Mouse (Mus musculus) gastrocnemius, postnatal 14 days (tissue): ENCODE measurements at regions not wholly inside any gene's neighbourhood (a gene's known extent, or its start where the extent isn't known, plus 50 kb on each side); places are given as distances from the start of the nearest gene placed in this dataset.

Experiments
- DNase-seq: peaks from one replicate; pipeline ENCODE4 v3.0.0; 2021; ENCODE audit warnings: mixed read lengths
- intact Hi-C: fragments of 180-260 bp; cut with DNase I; formaldehyde crosslinking; loops from one replicate; pipeline ENCODE4 v1.15.1; 2025; ENCODE audit warnings: low total_unique reads

- intact Hi-C loops, result no loop called here
- no peak for DNase-seq
These were observed 411.9 kb upstream of the Slc35b3 start for GRCm38 (mm10) chr13:39372565-39372964.

- no peak for DNase-seq
- intact Hi-C loops, result no loop called here
These were observed 403.0 kb upstream of the Slc35b3 start for GRCm38 (mm10) chr13:39363637-39364036.

DNA sequence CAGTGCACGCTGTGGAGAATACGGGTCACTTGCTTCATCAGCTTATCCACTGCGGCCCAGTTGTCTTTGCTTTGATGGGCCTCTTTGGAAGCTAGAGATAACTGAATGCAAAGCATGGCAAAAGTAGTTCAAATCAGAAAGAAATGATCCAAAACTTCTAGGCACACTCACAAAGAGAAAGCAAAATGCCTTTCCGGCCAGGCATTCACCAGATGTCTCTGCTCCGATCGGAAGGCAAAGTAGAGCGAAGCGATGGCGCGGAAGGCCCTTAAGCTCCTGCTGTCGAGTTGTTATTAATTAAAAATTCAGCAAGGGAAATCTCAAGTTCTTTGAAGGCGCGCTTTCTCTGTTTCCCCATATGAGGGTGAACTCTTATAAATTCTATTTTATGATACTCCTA, 401.9 kb upstream of the Slc35b3 start:
- DNase-seq, result no peak
- intact Hi-C loops, result no loop called here

DNA sequence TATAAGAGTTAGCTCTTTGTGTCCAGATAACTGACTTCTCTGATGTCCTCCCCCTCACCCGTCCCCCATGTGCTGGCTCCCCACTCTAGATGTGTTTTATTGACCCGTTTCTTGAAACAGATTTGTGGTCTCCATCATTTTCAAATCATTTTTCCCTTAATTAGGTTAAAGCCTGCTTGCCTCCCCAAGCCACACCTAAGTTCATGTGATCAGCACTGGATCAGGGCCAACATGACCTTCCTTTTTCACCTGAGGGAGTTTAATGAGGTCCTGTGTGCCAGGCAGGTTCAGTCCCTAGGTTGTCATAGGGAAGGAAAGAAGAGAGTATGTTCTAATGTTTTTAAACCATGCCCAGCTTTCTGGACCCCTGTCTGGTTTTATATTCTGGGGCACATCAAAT, 390.9 kb upstream of the Slc35b3 start:
- DNase-seq, result no peak
- intact Hi-C loops, result no loop called here

DNA sequence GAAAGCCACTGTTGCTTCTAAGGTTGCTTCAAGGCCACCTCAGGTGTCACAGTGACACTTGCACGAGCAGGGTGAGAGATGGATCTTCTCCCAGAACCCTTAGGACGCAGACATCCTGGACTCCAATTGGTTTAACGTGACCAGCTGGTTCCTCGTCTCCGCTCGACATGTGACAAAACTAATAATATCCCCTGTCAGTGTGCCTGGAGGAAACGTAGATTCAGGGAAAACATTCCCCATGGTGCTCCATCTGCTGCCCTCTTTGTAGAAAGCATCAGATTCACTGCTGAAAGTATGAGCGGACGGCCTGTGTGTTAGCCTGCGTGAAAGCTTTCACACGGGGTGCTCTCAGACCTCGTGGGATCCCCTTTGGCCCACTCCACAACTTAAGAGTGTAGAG, 390.0 kb upstream of the Slc35b3 start:
- intact Hi-C loops, result no loop called here

DNA sequence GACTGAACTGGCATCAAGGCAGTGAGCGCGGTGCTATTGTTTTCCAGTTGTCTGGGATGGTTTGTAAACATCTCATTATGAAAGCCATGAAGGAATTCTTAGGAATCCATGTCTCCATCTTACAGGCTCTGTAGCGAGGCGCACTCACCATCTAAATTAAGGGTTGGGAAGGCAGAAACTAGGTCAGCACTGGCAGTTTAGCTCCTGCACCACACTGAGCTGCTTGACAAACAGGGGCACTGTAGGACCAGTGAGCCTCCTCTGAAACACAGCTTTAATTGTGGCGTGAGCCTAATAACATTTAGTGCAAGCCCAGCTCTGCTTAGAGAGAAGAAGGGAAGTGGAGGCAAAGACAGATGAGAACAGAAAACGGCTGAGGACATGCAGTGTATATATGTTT, 387.1 kb upstream of the Slc35b3 start:
- DNase-seq, result no peak
- intact Hi-C loops, result no loop called here

More for the DNA sequence above, 390.0 kb upstream of the Slc35b3 start:
- no peak for DNase-seq

DNA sequence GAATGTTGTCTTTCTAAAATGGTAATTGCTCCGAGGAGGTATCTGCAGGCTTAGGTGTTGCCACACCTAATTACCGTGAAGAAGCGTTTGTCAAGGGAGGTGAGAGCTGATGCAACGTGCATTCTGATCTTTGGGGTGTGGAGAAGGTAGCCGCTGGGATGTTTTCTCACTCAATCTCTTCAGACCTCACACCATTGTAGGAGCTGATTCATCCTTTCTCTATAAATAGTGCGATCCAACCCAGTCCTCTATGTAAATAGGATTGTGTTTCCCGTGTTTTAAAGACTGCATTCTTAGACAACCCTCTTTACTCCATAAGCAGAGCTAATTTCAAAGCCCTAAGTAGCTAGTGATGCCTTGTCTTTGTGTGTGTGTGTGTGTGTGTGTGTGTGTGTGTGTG, 374.2 kb upstream of the Slc35b3 start:
- intact Hi-C loops, result no loop called here

DNA sequence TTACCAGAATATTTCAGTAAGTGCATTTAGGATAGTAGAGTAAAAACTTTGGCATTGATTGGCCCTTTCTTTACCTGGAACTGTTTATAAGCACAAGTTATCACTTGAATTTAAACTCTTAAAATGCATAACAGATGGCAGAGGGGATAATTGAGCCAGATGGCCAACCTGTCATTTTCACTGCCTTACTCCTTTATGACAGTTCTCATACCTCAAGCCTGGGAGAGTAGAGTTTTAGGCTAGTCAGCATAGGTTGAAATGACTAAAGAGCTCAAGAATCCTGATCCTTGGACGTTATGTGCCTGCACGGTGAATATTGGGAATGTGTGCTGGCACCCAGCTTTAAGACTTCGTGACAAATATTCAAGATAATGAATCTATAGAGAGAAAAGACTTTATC, 369.1 kb upstream of the Slc35b3 start:
- intact Hi-C loops, result no loop called here
- DNase-seq, result no peak

More for the DNA sequence above, 374.2 kb upstream of the Slc35b3 start:
- DNase-seq, result no peak

DNA sequence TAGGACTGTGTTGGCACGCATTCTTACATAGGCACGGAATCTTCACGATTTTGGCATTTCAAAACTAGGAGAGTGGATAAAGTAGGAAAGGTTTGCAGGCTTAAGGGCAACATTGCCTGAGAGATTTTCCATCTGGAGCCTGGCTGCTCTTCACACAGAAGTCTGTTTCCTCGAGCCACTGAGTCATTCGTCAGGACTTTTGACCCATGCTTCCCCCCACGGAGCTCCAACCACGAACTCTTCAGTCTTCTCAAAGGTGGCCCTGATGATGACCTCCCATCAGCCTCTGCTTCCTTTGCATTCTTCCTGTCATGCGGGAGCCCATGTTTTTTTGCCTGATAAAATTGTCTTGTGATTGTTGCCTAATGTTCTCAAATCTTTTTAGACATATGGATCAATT, 365.5 kb upstream of the Slc35b3 start:
- DNase-seq, result no peak
- intact Hi-C loops, result no loop called here

GRCm38 (mm10) chr13:39321111-39321510, 360.4 kb upstream of the Slc35b3 start:
- DNase-seq, result no peak
- intact Hi-C loops, result no loop called here

DNA sequence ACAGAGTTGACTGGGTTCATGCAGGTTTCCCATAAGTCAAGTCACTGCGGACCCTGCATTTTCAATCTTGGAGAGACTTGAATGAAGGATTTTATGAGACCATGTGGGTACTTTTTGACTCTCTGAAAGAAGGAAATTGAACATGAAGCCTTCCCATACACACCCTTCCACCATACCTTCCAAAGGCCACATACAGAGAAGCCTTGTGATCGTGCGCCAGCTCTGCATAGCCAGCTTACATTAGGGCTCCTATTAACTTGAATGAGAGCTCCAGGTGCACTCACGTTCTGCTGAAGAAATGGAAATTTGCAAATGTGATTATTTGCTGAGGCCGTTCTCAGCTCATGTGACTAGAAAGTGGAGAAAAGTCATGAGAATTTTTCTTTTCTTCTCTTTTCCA, 349.1 kb upstream of the Slc35b3 start:
- intact Hi-C loops, result no loop called here
- no peak for DNase-seq

- DNase-seq, result peak; percentile 4
- intact Hi-C loops, result no loop called here
These were observed 347.2 kb upstream of the Slc35b3 start for GRCm38 (mm10) chr13:39307845-39308244.

- intact Hi-C loops, result no loop called here
- DNase-seq, result no peak
These were observed 346.2 kb upstream of the Slc35b3 start for GRCm38 (mm10) chr13:39306851-39307250.

DNA sequence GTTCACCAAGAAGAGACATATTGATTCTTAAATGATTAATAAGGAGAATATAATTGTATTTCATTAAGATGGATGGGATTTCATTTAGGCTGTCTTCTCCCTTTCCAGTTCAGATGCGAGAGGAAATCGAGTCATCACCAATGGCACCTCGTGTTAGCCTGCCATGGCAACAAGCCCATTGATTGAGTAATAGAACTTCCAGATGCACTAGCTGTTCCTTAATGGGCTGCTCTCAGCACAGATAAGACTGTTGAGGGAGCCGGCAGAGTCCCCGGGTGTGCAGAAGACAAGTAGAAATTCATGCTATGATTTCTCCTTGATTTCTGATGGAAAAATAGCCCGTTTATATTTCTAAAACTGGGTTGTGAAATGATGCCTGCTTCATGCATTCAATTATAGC, 336.5 kb upstream of the Slc35b3 start:
- intact Hi-C loops, result no loop called here
- no peak for DNase-seq

DNA sequence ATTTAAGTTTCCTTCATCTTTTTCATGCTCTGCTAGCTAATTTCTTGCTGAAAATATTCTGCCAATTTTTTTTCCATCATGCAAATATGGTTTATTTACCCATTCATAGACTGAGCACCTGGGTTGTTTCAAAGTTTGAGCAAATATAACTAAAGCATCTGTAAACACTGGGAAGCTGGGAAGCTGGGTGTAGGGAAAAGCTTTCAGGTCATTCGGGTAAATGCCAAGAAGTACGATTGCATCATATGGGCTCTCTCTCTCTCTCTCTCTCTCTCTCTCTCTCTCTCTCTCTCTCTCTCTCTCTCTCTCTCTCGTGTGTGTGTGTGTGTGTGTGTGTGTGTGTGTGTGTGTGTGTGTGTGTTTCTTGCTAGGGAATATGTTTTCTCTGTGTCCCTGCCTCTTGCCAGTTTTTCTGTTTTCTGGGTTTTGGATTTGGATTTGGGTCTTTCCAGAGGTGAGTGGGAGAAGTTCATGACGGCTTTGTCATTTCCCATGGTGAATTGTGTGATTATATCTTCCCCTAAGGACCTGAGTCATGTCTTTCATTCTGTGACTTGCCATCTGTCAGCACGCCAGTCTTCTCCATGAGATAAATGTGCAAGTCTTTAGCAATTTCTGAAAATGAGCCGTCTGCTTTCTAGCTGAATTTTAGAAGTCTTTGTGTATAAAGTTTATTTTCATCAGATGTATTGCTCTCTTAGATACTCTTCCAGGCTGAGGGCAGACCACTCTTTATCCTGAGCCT, 329.7 kb upstream of the Slc35b3 start:
- DNase-seq, result no peak
- intact Hi-C loops, result no loop called here

GRCm38 (mm10) chr13:39282272-39282671, 321.6 kb upstream of the Slc35b3 start:
- intact Hi-C loops, result no loop called here
- DNase-seq, result no peak

- DNase-seq, result no peak
- intact Hi-C loops, result no loop called here
These were observed 317.4 kb upstream of the Slc35b3 start for GRCm38 (mm10) chr13:39278101-39278500.

DNA sequence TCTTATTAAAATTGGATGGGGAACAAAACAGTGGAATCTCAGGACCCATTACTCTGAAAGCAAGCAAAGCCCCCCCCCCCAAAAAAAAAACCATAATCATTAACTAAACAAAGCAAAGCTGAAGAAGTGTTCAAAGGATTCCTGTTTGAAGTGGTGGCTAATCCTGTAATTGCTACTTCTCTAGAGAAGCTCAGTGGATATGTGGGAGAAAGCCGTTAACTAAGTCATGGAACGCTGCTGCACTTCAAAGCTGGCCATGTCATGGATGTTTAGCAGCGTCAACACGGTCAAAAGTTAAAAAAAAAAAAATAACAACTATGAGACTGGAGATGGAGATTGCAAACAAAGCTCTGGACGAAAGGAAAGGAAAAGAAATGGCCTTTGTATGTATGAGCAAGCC, 305.3 kb upstream of the Slc35b3 start:
- intact Hi-C loops, result no loop called here
- no peak for DNase-seq

GRCm38 (mm10) chr13:39256708-39257107, 296.0 kb upstream of the Slc35b3 start:
- intact Hi-C loops, result no loop called here
- no peak for DNase-seq

DNA sequence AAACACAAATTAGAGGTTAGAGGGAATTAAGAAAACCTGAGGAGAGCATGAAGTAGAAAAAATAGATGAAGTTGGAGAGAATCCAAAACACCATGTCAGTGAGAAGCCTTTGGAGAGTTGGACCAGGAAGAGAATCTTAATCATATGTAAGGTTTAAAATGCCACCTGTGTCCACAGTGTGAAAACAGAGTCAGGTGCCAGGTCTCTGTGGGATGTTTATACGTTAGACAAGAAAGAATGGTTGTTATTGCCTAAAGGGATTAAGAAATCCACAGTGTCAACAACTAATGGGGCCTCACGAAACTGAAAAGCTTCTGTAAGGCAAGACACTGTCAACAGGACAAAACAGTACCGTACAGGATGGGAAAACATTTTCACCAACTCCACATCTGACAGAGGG, 294.7 kb upstream of the Slc35b3 start:
- intact Hi-C loops, result no loop called here
- no peak for DNase-seq

GRCm38 (mm10) chr13:39252591-39252990, 291.9 kb upstream of the Slc35b3 start:
- no peak for DNase-seq
- intact Hi-C loops, result no loop called here

DNA sequence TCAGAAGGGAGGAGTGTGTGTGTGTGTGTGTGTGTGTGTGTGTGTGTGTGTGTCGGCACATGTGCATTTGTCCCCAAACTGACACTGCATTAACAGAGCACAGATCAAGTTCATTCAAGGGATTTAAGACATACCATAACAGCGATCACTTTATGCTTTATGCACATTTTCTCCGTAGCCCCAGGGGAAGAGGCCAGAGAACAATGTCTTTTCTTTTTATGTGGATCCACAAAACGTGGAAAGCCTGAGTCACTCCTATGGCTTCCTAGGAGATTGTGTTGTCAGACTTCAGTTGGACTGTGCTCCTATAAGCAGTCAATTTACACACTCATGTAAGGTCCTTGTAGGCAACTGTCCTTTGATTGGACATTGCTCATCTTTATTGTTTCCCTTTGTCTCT, 289.4 kb upstream of the Slc35b3 start:
- DNase-seq, result no peak
- intact Hi-C loops, result no loop called here
